Mouse (Mus musculus) gastrocnemius, adult 2 months (tissue): Measurements from ENCODE around the gene Ppp1r1b. TPM values are rescaled to one million over a fixed set of nuclear protein-coding genes. Genes with fewer than 3 reads are reported as not detected.

Experiments used
- DNase-seq: peaks from one replicate; pipeline ENCODE4 v3.0.0; 2022
- H3K27ac ChIP-seq: fragments of 200-600 bp; 2 replicates; pipeline ENCODE4 v1.8.1; 2022; ENCODE audit warnings: mild to moderate bottlenecking
- H3K4me3 ChIP-seq: fragments of 200-600 bp; 2 replicates; pipeline ENCODE4 v1.8.1; 2022; ENCODE audit warnings: mild to moderate bottlenecking, moderate library complexity
- CTCF ChIP-seq: fragments of 200-600 bp; IDR thresholded peaks from 2 replicates; pipeline ENCODE4 v1.8.1; 2022; ENCODE audit warnings: antibody characterized with exemption, mild to moderate bottlenecking, moderate library complexity
- intact Hi-C: fragments of 180-260 bp; cut with DNase I; formaldehyde crosslinking; loops from one replicate; pipeline ENCODE4 v1.15.1; 2025
- total RNA-seq, 2 experiments: library from RNA; stranded (reverse); gene quantifications; 2 replicates each; pipeline ENCODE4 v1.2.3; 2021

The Ppp1r1b gene
- total RNA-seq, 2 experiments from 2014 or later: not detected

DNA sequence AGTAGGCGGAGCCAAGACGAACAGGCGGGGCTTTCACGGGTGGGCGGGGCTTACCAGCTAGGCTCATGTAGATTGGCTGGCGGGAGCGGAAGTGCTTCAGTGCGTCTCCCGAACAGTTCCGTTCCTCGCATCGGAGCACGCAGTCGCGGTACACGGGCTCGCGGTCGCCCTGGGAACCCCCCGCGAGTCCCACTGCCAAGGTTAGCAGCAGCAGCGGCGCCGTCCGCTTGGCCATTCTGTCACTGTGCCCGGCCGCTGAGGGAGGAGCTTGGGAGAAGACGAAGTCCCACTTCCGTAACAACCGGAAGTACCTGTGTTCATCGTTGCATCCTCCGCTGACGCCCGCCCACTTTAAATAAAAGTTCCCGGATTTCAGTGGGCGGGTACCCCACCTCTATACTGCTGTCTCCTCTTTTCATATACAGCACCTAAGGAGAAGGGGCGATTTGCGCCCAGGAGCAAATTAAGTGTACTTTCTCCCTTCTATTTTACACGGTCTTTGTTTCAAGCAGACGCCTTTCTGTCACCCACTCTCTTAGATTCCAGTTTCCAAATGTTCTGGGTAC lies 52.0 kb downstream of the Ppp1r1b start, which contains the start of gene Pgap3:
Pgap3 (minus strand) TSS at position 330 of the 566 bp plus-strand sequence.
- intact Hi-C loops: loop anchor here (2.0 kb wide), 1 partner anchor 39 kb away; the partner anchor contains the start of gene Mien1
- H3K4me3 ChIP-seq: peak within 1 kb of the TSS; percentile 89
- TF ChIP-seq CTCF: no peak
- peak within 1 kb of the TSS; percentile 99 for H3K27ac ChIP-seq
- peak; percentile 91 for DNase-seq

DNA sequence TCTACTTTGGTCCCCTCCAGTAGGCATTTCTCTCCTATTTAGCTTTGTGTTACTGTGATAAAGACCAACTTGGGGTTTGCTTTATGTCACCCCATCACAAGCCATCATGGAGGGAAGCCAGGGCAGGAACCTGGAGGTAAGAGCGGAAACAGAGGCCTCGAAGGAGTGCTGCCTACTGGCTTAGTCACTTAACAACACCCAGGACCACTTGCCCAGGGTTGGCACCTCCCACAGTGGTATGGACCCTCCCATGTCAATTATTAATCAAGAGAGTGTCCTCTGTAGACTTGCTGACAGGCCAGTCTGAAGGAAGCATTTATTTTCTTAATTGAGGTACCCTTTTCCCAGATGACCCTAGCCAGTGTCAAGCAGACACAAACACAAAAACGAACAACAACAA lies 52.6 kb downstream of the Ppp1r1b start:
- H3K4me3 ChIP-seq: peak overlapping the region; percentile 89
- no peak for DNase-seq
- intact Hi-C loops: loop anchor here (2.0 kb wide), 1 partner anchor 38 kb away; the partner anchor contains the start of gene Mien1
- TF ChIP-seq CTCF: no peak
- peak overlapping the region; percentile 99 for H3K27ac ChIP-seq

DNA sequence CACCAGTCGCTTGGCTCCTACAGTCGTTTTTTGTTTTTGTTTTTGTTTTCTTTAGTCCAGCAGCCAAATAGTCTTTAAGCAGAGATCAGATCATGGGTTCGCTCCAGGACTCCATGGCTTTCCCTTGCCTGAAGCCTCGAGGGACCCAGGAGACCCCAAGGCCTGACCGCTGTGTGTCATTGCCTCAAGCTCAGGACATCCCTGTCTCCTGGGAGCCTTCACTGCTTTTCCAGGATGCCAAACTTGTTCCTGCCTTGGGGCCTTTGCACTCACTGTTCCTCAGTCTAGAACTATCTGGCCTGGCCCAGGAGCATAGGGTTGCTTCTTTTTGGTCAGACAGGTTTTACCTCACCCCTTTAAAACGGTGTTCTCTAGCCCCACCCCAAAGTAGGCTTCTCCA lies 58.4 kb downstream of the Ppp1r1b start:
- TF ChIP-seq CTCF: no peak
- no peak for DNase-seq
- no peak overlapping the region for H3K27ac ChIP-seq
- no peak overlapping the region for H3K4me3 ChIP-seq
- intact Hi-C loops: no loop called here

Other genes with a start within 250 kb of the Ppp1r1b start
- 1 to 10 TPM; 8.2 to 9.7 TPM for gene Fbxl20, start 198.0 kb upstream of the Ppp1r1b start, total RNA-seq
- gene Med1, start 155.1 kb upstream of the Ppp1r1b start, total RNA-seq: 10 to 100 TPM; 26.4 to 33.1 TPM
- gene Cdk12, start 145.3 kb upstream of the Ppp1r1b start, total RNA-seq: 10 to 100 TPM; 14.2 to 17.1 TPM
- not detected for gene Neurod2, start 18.8 kb upstream of the Ppp1r1b start, total RNA-seq
- 10 to 100 TPM; 11.8 to 12.1 TPM for gene Stard3, start 10.0 kb downstream of the Ppp1r1b start, total RNA-seq
- 1,000 to 10,000 TPM; 3,050 to 3,067 TPM for gene Tcap, start 35.4 kb downstream of the Ppp1r1b start, total RNA-seq
- gene Pnmt, start 38.0 kb downstream of the Ppp1r1b start, total RNA-seq: 1 to 10 TPM; 1.8 to 5.9 TPM
- 1 to 10 TPM; 2.2 to 3.0 TPM for gene Pgap3, start 52.1 kb downstream of the Ppp1r1b start, total RNA-seq
- 1 to 10 TPM; 1.6 to 1.9 TPM for gene Erbb2, start 64.1 kb downstream of the Ppp1r1b start, total RNA-seq
- 10 to 100 TPM; 30.3 to 37.4 TPM for gene Mien1, start 90.6 kb downstream of the Ppp1r1b start, total RNA-seq
- not detected for gene Grb7, start 98.0 kb downstream of the Ppp1r1b start, total RNA-seq
- gene Ikzf3, start 197.6 kb downstream of the Ppp1r1b start, total RNA-seq: under 1 TPM in 1 of 2 experiments, not detected in 1; 0.22 TPM
- gene Zpbp2, start 202.7 kb downstream of the Ppp1r1b start, total RNA-seq: not detected
- 10 to 100 TPM; 24.5 to 25.7 TPM for gene Ormdl3, start 239.0 kb downstream of the Ppp1r1b start, total RNA-seq
- not detected for gene Lrrc3c, start 249.9 kb downstream of the Ppp1r1b start, total RNA-seq